Mouse (Mus musculus) c-Kit-negative CD71-positive TER-119-positive erythroid progenitor cells, embryonic 14.5 days (primary cell): ENCODE measurements around the gene Dusp11.
"Not testable (repeated sequence)": the region's sequence is repeated elsewhere in the genome, so short reads cannot be mapped to it uniquely, and the experiment has no call there.

Source experiments
- DNase-seq: peaks from one replicate; pipeline ENCODE4 v3.0.0-alpha.2; 2013; ENCODE audit warnings: low read depth, low spot score

The Dusp11 gene

DNA sequence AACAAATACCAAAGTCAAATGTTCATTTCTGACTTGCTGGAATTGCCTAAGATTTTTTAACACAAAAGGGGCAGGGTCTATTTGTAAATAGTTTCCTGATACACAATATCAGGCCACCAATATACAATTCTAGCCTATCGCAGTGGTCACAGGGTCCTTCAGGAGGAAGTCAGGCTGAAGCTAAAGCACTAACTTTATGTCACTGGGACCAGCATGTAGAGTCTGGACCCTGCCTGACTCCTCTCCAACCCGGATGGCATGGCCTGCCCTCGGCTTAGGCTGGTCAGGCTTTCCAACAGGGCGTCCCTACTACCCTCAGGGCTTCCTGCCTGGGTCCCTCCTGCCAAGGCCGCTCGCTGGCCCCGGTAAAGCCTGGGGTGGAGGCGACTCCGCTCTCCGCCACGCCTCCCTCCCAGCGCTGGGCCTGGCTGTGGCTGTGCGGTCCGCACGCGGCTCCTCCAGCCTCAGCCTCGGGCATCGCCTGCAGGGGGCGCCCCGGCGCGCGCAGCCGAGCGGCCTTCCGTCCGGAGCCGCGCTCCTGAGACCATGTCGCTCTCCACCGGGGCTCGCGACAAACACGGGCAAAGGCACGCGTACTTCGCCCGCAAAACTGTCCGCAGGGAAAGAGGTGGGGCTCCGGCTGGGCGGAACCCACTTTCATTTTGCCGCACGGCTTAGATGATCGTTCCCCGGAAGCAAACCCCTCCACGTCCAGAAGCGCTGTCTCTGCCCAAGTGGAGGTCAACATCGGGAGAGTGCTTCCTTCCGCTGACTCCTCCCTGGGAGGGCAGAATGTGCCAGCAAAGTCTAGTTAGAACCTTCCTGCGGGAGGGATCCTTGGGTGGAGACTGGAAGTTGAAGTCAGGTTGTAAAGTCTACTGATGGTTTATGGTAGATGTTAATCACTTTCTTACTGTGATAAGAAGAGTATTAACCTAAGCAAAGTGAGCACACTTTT lies 24.7 kb downstream of the Dusp11 start:
- peak; percentile 56 for DNase-seq

DNA sequence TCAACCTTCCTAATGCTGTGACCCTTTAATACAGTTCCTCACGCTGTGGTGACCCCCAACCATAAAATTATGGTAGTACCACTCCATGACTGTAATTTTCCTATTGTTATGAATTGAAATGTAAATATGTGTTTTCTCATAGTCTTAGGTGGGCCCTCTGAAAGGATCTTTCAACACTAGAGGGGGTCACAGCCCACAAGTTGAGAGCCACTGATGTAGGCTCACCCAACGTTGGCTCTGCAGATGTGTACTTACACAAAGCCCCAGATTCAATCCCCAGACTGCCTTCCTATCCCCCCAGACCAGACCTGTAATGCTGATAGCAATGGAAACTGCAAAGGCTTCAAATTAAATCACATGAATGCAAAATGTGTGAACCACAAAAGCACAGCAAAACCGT lies 25.8 kb downstream of the Dusp11 start:
- no peak for DNase-seq

DNA sequence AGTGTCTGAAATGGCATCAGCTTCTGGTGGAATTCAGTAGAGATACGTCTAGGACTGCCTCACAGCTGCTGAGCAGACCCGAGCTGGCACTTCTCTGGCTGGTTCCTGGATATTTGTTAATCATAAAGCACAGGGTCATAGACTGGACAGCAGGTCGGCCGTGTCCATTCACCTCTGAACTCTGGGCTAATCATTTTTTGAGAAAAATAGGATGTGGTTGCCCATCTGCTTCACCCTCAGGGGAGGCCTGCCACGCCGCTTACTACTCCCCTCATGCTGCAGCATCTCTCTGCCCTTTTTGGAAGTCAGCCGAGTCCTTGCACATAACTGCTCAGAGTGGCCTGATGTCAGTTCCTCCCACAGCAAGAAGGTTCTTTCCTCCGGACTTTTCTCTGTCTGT lies 27.4 kb downstream of the Dusp11 start:
- DNase-seq: no peak

- DNase-seq: no peak
These were observed 32.2 kb downstream of the Dusp11 start for GRCm38 (mm10) chr6:85929312-85929711.

- DNase-seq: no peak
These were observed 33.7 kb downstream of the Dusp11 start for GRCm38 (mm10) chr6:85927476-85928464.

DNA sequence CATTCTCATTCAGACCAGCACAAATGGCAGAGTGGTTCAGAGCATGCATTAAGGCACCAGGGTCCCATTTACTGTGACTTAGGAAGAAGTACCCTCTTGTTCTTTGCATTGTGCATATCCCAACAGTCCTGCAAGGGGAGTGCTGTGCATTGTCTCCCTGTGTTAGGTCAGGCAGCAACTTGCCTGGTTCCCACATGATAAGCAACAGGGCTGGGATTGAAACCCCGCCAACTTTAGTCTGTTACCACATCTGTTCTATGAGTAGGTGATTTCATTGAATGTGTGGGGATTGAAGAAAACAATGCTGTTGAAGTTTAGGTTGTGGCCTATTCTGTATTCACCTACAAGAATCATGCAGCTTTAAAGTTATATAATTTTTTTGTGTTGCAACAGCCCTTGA lies 34.8 kb downstream of the Dusp11 start:
- no peak for DNase-seq

DNA sequence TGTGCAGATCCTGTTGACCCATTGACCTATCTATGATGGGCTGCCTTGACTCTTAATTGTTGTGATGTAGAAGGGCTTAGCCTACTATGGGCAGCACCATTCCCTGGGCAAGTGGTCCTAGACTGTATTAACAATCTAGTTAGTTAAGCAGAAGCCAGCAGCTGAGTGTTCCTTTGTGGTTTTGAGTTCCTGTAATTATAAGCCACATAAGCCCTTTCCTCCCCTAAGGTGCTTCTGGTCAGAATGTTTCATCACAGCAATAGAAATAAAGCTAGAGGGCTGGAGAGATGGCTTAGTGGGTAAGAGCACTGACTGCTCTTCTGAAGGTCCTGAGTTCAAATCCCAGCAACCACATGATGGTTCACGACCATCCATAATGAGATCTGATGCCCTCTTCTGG lies 37.8 kb downstream of the Dusp11 start:
- no peak for DNase-seq

GRCm38 (mm10) chr6:85919401-85919800 lies 42.1 kb downstream of the Dusp11 start:
- DNase-seq: no peak

DNA sequence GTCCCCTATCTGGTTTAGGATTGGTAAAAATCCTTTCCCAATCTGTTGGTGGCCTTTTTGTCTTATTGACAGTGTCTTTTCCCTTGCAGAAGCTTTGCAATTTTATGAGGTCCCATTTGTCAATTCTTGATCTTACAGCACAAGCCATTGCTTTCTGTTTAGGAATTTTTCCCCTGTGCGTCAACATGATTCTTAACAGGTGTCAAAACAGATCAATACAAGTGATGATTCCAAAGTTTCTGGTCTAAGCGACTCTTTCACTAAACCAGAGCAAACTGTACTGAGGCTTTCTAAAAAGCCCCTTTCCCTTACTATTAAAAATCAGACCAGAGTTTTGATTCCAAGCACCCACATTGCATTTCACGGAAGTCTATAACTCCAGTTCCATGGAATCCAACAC lies 43.1 kb downstream of the Dusp11 start:
- DNase-seq: not testable (repeated sequence)

DNA sequence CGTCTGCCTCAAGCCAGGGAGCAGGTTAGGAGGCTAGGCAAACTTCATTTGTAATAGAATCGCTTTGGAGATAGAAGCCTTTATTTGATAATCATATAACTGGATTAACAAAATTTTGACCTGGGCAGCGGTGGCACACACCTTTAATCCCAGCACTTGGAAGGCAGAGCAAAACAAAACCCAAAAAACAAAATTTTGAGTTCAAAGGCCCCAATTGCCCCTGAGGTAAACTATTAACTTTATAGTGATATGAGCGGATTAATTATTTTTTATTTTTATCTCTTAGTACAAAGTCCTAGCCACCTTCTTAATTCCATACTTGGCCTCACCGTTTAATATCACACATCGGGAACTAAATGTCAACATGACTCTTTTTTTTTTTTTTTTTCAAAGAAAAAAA lies 44.9 kb downstream of the Dusp11 start:
- DNase-seq: no peak

GRCm38 (mm10) chr6:85915539-85916513 lies 45.6 kb downstream of the Dusp11 start, which contains the start of gene Nat8f1:
Gene Nat8f1, minus strand, starts transcription at chr6:85915687.
- peak; percentile 83 for DNase-seq

DNA sequence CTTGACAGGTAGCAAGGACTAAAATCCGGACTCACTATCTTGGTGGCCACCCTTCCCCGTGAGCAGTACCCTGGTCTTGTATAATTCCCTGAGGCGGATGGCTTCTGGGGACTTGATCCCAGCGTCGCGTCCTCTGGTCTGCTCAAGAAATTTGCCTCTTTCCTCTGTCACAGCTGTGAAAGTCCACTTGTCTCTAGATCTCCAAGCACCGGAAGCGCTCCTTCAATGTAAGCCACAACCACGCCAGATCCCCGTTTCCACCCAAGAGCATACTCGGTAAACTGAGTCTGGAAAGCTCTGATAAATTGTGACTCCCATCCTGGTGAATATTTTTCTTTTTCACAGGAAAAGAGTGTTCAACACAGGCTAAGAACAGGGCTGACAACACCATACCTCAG lies 46.3 kb downstream of the Dusp11 start:
- DNase-seq: peak; percentile 31

GRCm38 (mm10) chr6:85911587-85911986 lies 49.9 kb downstream of the Dusp11 start, which contains the start of gene Tprkb:
Gene Tprkb, plus strand, starts transcription at chr6:85911865.
- DNase-seq: no peak

DNA sequence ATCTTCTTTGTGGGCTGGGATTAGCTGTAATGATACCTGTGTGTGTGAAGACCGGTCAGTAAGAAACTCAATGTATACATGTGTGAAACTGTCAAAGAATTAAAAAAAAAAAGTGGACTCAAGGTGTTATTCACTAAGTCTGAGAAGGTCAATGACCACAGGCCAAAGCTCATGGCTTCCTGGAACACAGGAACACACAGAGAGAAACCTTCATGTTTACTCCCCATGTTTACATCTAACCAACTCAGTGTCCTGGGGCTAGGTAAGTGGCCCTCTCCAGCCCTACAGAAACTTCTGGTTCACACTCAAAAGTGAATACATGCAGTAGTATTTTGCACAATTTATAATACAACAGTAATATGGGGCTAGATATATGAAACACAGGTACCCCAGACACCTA lies 51.8 kb downstream of the Dusp11 start:
- DNase-seq: no peak

GRCm38 (mm10) chr6:85908341-85908740 lies 53.1 kb downstream of the Dusp11 start:
- DNase-seq: no peak

DNA sequence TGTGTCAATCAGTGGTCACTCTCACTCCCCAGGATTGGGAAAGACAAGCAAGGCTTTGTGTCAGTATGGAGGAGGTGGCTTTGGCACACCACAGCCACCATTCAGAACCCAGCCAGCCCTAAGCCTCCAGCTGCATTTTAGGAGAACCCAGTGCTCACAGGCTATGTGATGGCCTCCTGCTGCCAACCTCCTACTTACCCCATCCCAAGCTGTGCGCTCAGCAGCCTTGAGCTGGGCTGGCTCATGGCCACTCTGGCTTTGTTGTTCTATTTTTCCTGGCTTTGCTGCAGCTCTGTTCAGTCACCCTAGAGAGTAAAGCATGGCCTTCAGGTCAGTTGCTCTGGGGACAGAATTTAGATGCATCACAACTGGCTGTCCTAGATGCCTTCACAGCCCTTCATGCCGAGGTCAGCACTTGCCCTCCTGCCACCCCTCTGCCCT lies 54.5 kb downstream of the Dusp11 start:
- DNase-seq: not testable (repeated sequence)

DNA sequence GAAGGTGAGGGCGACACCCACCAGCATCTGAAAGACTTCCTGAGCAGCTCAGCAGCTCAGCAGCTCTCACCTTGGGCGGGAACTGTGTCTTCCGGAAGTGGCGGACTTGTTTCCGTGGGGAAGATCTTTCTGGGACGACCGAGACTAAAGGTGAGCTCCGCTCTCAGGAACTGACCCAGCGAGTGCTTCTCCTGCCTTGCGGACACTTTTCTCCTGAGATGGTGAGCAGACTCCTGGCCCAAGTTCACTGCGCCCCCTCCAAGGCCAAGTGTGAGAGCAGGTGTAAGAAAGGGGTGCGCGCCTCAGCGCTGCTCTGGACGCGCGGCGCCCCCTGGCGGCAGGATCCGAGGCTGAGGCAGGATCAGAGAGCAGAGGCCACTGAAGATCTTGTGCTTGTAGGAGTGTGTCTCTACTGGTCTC lies 56.8 kb downstream of the Dusp11 start, which contains the start of gene Nat8f4:
TSS of gene Nat8f4 (minus strand) at position 243 of the 420 bp plus-strand sequence.
- peak; percentile 37 for DNase-seq

GRCm38 (mm10) chr6:85902303-85902702 lies 59.2 kb downstream of the Dusp11 start:
- DNase-seq: no peak

- not testable (repeated sequence) for DNase-seq
These were observed 62.6 kb downstream of the Dusp11 start for GRCm38 (mm10) chr6:85898596-85899475.
